Mouse (Mus musculus): ENCODE results near the gene B230219D22Rik. TPM values are rescaled to one million over a fixed set of nuclear protein-coding genes. Genes with fewer than 3 reads are reported as not detected.
"Not testable (repeated sequence)": the region's sequence is repeated elsewhere in the genome, so short reads cannot be mapped to it uniquely, and the experiment has no call there.

B230219D22Rik gene
- polyA plus RNA-seq (2017; shearing (Covaris generic)): 10 to 100 TPM; 12.9 to 15.2 TPM

DNA sequence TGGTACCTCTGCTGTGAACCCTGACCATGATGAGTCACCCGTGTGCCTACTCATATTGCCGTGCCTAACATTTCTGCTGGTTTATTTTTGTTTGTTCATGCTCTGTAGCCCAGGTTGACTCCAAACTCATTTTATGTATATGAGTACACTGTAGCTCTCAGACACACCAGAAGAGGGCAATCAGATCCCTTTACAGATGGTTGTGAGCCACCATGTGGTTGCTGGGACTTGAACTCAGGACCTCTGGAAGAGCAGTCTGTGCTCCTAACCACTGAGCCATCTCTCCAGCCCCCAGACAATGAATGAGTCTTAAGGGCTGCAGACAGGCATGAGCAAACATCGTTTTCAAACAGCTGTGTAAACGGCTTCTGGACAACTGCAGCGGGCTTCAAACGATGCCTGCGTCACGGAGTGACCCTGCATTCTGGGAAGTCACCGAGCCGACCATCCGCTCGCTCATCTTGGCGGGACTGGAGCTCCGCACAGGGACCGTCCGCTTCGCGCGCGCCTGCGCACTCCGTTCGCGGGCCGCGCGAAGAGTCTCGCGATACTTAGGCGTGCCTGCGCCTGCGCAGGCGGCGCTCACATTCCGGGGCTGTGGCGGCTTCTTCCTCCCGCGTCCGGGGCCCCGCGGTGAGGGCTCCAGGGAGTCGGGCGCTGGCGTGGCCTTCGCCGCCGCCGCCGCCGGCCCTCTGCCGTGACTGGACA lies at the start of gene B230219D22Rik:
TSS of gene B230219D22Rik (plus strand) at position 590 of the 708 bp plus-strand sequence.
- ATAC-seq: peak; percentile 88

DNA sequence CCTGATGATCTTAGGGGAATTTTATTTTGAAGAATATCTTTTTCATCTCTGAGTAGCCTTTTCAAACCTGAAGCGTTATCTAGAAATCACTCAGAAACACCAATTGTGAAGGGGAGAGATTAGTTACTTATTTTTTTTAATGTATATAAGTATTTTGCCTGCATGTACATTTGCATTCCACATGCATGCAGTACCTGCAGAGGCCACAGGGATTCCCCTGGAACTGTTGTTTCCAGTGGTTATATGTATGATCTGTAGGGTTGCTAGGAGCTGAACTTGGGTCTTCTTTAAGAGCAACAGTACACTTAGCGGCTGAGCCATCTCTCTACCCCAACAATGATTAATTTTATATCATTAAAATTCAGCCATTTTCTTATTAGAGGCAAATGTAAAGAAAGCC lies 48.4 kb upstream of the B230219D22Rik start:
- ATAC-seq: peak; percentile 52

DNA sequence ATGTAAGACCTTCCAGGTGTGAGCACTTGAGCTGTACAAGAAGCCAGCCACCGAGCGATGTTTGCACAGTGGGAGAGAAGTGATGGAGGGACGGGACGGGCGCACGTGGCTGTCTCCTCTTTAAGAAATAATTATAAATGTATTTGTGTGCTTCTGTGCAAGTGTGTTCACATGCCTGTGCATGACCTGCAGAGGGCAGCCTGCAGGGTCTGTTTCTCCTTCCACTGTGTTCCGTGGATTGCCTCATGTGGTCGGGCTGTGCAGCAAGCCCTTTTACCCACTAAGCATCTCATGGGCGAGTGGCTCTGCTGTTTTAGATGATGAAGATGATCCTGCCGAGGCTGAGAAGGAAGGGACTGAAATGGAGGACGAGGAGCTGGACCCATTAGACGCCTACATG lies 42.8 kb upstream of the B230219D22Rik start:
- no peak for ATAC-seq

DNA sequence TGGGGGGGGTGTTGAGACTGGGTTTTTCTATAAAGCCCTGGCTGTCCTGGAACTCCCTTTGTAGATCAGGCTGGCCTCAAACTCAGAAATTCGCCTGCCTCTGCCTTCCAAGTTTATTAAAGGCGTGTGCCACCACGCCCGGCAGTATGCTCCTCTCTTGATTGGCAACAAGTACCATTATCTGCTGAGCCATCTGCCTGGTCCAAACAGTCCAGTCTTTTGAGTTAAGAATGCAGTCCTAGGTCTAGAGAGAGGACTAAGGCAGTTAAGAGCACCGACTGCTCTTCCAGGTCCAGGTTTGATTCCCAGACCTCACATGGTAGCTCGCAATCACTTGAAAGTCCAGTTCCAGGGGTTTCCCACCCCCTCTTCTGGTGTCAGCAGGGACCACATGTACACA lies 41.9 kb upstream of the B230219D22Rik start:
- no peak for ATAC-seq

DNA sequence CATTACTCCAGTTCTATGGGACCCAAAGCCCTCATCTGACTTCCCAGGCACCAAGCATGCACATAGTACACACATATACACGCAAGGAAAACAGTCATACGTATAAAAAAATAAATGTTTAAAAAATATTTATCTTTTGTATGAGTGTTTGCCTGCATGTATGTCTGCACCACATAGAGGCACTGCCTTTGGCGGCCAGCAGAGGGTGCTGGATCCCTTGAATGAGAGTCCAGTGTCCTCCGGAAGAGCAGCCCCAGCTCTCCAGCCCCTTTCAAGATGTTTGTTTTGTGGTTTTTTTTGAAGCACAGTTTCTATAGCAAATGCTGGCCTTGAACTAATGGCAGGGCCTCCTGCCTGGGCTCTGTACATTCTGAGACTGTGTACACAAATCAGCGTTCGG lies 24.4 kb upstream of the B230219D22Rik start:
- no peak for ATAC-seq

DNA sequence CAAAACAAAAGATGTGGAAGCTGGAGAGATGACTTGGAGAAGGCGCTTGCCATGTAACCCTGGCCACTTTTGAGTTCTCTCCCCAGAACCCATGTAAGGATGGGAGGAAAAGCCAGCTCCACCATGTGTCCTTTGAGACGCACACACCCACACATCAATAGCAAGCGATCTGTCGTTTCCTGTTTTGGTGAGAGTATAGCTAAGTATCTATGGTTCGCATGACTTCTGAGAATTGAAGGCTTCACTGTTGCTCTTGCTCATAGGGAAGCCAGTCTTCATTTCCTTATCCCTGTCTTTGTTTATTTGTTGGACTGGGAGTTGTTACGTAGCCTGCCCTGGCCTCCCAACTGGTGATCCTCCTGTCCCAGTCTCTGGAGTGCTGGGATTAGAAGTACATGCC lies 20.2 kb upstream of the B230219D22Rik start:
- ATAC-seq: peak; percentile 78

DNA sequence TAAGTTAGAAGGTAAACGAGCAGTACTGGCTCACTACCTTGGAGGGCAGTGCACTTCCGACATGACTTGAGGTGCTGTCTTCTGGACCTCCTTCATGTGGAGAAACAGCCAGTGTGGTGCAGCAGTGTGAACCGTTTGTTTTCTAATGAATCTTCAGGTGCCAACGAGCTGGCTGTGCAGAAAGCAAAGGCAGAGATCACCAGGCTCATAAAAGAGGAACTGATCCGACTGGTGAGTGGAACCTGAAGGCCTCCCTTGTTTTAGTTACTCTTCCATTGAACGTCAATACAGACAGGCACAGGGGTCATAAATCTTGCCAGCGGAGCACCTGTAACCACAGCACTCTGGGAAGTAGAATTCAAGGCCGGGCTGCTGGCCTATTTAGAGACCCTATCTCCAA lies 15.6 kb upstream of the B230219D22Rik start:
- no peak for ATAC-seq

DNA sequence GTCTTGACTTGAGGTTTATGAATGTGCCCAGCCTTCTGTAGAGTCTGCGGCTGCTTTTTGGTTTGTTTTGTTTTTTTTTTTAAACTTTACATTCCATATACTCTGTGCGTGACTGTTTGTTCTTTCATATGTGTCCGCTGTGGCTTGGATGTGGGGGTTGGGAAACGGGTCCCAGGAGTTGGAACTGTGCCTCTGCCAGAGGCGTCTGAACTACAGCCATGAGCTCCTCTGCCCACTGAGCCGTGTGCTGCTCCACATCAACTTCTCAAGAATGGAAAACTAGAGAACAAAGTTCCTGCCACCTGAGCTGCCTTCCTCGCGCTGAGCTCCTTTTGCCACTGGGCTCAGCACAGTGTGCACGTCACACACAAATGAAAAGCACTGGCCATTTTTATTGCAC lies 10.7 kb upstream of the B230219D22Rik start:
- no peak for ATAC-seq

DNA sequence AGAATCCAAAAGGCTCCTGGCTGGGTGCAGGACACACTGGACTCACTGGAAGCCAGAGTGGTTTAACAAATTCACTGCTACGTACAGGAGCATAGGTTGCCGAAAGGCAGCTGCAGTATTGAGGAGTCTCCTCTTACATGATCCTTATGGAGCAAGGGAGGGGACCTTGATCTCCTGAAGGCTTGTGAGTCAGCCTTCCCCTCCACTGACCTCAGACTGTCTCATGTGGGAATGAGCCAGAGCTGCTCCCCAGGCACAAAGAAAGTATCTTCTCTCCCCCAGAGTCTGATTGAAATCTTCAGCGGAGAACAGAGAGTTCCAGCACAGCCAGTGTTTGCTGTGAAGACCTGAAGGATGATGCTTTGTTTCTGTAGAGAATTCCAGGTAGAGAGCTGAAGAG lies 9.3 kb upstream of the B230219D22Rik start:
- no peak for ATAC-seq

DNA sequence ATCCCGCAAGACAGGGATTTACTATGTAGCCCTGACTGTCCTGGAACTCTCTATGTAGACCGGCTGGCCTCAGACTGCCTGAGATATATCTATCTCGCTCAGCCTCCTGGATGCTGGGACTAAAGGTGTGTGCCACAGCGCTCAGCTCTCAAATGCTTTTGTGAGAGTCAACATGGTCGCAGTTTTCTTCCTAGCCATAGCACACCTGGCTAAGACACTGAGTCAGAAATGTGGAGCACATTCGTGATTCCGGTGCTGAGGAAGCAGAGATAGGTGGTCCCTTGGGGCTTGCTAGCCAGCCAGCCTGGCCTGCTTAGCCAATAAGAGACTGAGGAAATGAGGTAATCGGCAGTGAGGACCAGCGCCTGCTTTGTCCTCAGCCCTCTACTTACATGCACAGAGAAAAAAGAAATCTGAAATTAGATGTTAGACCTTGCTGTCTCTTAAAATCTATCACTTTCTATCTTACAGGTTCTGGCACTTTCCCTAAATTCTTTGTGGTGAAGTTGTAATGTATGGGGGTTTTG lies 6.8 kb upstream of the B230219D22Rik start:
- ATAC-seq: no peak

DNA sequence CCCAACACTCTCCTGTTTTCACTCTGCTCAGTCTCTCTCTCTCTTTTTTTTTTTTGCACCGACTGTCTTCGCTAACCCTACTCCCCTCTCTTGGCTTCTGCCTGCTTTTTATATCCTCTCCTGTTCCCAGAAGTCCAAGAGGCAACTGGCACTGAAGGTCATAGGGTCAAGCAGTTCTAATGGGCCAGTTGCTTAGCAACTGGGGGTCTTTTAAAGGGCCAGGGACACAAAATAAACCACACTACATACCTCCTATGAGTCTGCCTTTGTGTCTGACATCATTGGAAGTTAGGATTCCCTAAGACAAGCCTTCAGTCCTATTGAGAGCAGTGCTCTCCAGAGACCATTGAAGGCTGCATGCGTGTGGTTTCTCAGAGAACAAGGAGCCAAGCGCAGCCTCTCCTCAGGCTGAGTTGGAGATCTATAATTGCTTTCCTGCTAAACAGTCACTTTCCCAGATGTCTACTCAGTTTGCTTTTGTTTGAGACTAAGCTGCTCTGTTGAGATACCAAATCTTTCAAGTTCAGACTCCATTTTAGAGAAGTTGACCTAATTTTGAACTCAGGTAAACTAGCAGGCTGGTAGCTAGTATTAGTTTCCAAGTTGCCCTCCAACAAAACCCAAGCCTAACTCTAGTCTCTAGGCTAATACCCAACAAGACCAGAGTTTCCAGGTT lies 4.9 kb upstream of the B230219D22Rik start:
- ATAC-seq: no peak

DNA sequence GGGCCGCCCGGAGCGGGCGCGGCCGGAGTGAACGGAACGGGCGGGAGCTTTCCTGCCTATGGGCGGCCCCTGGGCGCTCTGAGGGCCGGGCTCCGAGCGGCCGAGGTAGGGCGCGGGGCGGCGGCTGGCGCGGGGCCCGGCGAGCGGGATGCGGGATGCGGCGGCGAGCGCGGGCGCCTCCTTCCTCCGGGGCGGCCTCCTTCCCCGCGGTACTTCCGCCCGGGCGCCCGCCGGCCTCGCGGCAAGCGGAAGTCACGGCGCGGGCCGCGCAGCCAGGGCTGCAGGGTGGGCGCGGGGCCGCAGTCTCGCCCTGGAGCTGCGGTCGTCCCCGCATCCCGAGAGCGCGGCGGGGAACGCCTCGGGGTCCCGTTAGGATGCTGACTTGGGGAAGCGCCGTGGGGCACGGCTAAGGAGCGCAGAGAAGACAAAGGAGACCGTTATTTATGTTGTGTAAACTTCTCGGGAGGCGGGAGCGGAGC lies 358 bp downstream of the B230219D22Rik start:
- peak; percentile 53 for ATAC-seq

DNA sequence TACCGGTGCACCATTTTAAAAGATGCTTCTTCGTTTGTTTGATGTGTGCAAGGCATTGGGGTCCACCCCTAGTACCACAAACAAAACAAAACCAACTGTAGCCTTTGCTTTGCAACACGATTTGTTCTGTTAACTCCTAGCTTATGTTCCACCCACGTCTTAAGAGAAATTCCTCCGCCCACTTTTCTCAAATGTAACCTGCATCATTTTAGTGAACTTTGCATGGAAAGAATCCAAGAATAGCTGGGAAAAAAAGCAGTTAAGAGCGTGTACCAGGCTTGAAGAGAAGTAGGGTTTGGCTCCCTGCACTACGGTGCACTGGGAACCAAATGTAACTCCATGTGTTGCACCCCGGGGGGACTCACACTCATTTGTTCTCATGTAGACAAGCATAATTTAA lies 1.2 kb downstream of the B230219D22Rik start:
- no peak for ATAC-seq

DNA sequence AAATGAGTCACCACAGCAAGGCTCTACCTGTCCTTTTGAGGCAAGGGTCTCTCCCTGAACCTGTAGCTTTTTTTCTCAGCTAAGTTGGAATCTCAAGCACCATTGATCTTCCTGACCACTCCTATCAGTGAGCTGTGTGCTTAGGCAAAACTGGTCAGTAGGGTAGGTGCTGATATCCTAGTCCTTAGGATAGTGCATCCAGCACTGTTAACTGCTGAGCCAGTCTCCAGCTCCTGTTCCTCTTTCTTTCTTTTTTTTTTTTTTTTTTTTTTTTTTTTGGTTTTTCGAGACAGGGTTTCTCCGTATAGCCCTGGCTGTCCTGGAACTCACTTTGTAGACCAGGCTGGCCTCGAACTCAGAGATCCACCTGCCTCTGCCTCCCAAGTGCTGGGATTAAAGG lies 3.1 kb downstream of the B230219D22Rik start:
- not testable (repeated sequence) for ATAC-seq

DNA sequence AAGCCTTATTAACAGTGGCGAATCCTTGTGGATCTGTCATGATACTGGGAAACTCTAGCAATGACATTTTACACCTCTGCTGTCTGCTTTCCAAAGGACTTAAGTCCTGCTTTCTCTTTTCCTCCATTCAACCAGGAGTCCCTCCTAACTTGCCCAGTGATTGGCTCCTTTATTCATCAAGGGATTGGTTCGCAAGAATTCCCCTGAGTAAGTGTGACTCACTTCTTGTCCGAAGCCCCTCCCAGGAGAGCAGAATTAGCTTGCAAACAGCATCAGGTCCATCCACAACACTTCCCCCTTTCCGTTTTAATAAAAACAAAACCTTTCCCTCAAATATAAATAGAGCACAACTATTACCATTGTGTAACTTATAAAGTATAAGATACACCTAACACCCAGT lies 11.4 kb downstream of the B230219D22Rik start:
- ATAC-seq: no peak

DNA sequence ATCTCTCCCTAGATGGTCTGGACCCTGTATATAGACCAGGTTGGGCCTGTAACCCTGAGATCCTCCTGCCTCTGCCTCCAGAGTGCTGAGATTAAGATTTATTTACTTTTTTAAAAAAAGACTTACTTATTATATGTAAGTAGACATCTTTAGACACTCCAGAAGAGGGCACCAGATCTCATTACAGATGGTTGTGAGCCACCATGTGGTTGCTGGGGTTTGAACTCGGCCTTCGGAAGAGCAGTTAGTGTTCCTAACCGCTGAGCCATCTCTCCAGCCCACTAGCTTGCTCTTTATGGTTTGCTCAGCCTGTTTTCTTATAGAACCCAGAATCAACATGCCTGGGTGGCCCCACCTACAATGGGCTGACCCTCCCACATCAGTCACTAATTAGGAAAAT lies 19.9 kb downstream of the B230219D22Rik start:
- ATAC-seq: no peak

DNA sequence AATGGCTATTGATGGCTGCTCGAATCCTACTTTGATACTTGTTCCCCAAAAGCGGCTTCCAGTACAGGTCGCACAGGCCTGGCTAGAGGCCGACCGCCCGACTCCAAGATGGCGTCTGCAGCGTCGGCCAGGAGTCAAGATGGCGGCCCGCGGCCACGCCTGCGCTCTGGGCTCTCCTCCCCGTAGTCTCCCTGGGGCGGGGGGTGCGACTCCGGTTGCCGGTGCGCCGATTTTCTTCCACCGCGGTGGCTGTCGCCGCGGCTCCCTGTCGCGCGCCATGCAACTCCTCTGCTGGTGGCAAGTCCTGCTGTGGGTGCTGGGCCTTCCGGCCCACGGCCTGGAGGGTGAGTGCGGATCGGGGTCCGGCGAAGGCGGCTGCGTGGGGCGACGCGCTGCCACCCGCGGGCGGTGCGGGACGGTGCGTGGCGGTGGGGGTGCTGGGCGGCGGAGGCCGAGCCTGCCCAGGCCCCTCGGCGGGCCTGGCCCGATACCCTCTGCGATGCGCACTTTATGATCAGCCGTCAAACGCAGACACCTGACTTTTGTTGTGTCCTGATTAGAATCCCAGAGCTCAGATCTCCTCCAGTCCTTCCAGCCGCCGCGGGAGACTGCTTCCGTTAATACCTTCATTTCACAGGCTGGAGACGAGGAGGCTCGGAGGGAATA lies 21.7 kb downstream of the B230219D22Rik start, which contains the start of gene Txndc15:
TSS of gene Txndc15 (plus strand) at position 150 of the 666 bp plus-strand sequence.
- peak; percentile 74 for ATAC-seq

DNA sequence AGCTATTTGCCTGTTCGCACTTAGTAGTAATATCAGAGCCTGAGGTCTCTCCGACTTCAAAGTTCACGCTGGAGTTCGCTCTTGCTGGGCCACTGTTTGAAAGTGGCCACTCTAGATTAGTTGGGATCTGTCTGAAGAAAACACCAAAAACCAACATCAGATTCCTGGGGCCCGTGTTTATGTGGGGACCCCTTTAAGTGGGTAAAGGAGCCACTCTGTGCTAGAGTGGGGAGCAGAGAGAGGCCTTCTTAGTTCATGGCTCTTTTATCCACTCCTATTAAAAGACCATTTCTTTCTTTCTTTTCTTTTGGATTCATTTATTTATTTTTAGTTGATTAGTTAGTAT lies 22.2 kb downstream of the B230219D22Rik start:
- no peak for ATAC-seq

DNA sequence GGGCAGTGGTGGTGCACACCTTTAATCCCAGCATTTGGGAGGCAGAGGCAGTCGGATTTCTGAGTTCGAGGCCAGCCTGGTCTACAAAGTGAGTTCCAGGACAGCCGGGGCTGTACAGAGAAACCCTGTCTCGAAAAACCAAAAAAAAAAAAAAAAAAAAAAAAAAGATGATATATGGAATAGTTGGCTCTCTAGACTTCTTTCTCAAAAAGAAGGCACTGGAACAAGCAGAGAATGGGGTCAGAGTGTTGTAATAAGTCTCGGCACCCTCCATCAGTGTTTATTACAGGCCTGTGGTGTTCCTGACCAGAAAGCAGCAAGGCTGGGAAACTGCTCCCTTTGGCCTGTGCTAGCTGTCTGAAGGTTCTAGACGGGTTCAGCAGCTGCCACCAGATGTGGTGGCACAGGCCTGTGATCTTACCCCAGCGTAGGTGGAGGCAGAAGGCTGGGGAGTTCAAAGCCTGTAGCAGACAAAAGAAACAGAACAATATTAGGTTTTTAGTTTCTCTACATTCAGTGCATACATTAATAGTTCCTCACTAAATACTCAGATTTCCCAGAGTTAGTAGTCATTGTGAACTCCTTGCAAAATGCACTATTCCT lies 23.1 kb downstream of the B230219D22Rik start:
- ATAC-seq: peak; percentile 14

DNA sequence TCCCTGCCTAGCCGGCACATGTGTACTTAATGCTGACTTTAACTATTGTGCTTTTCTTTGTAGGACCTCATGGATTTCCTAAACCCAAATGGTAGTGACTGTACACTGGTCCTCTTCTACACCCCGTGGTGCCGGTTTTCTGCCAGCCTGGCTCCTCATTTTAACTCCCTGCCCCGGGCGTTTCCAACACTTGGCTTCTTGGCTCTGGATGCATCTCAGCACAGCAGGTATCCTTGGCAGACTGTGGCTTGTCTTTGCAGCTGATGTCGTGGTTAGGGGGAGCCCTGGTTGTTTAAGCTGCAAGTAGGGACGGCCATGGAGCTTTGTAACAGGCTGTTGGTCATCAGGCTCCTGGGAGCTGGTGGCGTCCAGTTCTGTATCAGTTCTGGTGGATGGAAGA lies 28.6 kb downstream of the B230219D22Rik start:
- no peak for ATAC-seq

DNA sequence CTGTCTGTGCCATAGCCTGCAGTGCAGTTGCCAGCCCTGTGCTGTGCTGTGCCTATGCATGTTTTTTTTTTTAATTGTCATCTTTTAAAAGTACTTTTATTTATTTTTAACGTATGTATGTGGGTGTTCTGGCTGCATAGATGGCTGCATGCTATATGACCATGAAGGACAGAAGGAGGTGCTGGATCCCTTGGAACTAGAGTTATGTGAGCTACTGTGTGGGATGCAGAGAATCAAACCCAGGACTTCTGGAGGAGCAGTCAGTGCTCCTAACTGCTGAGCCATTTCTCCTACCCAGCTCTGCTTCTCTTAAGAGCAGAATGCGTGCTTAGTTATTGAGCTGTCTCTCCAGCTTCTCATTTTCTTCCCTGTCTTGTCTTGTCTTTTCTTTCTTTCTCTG lies 29.1 kb downstream of the B230219D22Rik start:
- ATAC-seq: no peak

DNA sequence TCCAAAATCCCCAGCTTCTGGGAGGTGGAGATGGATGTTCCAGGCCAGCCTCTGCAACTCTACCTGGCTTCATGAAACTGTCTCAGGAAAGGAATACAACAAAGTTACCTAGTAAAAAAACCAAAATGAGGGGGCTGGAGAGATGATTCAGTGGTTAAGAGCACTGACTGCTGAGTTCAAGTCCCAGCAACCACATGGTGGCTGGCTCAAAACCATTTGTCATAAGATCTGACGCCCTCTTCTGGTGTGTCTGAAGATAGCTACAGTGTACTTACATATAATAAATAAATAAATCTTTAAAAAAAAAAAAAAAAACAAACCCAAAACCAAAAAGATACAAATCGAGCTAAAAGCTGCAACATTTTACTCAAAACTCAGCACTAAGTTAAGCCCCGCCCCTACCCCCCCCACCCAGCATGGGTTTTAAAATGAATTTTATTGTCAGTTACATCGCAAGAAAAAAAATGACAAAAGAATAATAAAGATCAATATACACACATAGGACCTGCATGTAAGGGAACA lies 33.7 kb downstream of the B230219D22Rik start:
- no peak for ATAC-seq

All from activated CD4-positive, CD25-positive, alpha-beta regulatory T cell, adult 4 months (primary cell).